Mouse (Mus musculus) cerebral cortex, adult 2 months (tissue): ENCODE measurements around the gene Lin28a.

Experiments used
- WGBS: fragments of 180-500 bp; shearing (Covaris S2); methylation state at CpG from one replicate; pipeline ENCODE4 v1.1.7; 2018; 5-methylcytosine and 5-hydroxymethylcytosine counted together

The Lin28a gene

GRCm38 (mm10) chr4:133980496-133980895, 38.1 kb downstream of the Lin28a start:
- 94% methylated on average over 5 of the region's 5 CpGs for WGBS

GRCm38 (mm10) chr4:133978021-133978711, 40.5 kb downstream of the Lin28a start:
- 90% methylated on average over 10 of the region's 10 CpGs for WGBS

- WGBS = 60% methylated on average over 8 of the region's 8 CpGs
Observed at GRCm38 (mm10) chr4:133971741-133972140, 46.9 kb downstream of the Lin28a start.

DNA sequence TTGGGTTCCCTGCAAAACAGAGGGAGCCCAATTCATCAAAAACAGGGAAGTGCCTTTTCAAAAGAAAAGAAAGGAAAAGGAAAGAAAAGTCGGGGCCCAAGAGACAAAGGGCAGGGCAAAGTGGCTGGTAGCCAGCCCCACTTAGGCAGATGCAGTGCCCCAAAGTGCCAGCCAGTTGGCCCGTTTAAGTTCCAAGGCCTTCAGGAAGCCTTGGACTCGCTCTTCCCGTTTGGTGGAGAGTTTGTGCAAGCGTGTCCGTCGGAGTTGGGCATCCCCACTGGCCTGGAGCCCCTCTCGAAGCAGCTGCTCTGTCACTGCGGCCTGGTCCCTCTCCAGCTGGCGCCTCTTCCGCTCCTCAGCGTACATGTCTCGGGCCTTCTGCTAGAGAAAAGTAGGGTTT, 47.8 kb downstream of the Lin28a start:
- WGBS = 65% methylated on average over 13 of the region's 13 CpGs

- WGBS = 48% methylated on average over 4 of the region's 4 CpGs
Observed at GRCm38 (mm10) chr4:133970196-133970595, 48.4 kb downstream of the Lin28a start.

GRCm38 (mm10) chr4:133969114-133969770, 49.4 kb downstream of the Lin28a start:
- 51% methylated on average over 8 of the region's 8 CpGs for WGBS

- under 1% methylated on average over 42 of the region's 42 CpGs for WGBS
Observed at GRCm38 (mm10) chr4:133968150-133968921, 50.3 kb downstream of the Lin28a start, which contains the start of gene Hmgn2. Hmgn2 (minus strand) TSS chr4:133968650.

DNA sequence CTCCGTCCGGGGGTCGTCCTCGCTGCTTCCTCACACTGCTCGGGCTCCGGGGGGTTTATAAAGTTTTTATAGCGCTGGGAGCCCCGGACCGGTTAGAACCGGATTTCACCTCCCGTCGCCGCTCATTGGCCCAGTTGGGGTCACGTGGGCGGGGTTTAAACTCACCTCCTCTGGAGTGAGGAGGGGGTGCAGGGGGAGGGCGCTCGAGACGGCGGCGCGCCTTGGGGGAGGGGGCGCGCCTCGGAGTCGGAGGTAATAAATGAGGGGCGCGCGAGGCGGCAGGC, 50.8 kb downstream of the Lin28a start:
- 1% methylated on average over 29 of the region's 29 CpGs for WGBS

- WGBS = under 1% methylated on average over 93 of the region's 101 CpGs
Observed at GRCm38 (mm10) chr4:133967138-133967865, 51.3 kb downstream of the Lin28a start.

- WGBS = 18% methylated on average over 12 of the region's 12 CpGs
Observed at GRCm38 (mm10) chr4:133966271-133966940, 52.2 kb downstream of the Lin28a start.

DNA sequence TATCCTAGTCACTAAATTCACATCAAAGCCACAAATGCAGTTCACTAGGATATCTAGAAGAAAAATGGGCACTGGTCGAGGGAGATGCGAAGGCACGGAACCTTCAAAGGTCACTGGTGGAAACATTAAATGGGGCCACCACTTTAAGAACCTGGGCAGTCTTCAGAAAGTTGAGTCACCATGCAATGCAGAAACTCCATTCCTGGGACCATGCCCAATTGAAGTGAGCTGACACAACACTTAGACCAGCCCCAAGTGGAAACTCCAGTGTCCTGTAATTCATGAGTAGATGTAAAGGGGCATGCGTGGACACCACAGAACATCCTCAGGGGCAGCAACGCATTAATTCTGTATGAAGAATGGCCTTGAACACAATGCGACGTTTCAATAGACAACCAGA, 56.1 kb downstream of the Lin28a start:
- WGBS = 85% methylated on average over 7 of the region's 7 CpGs

DNA sequence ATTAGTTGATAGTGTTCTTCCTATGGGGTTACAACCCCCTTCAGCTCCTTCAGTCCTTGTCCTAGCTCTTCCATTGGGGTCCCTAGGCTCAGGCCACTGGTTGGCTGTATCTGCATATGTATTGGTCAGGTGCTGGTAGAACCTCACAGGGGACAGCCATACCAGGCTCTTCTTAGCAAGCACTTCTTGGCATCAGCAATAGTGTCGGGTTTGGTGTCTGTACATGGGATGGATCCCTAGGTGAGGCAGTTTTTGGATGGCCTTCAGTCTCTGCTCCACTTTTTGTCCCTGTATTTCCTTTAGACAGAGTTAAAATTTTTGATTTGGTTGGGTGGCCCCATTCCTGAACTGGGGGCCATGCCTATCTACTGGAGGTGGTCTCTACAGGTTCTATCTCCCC, 59.8 kb downstream of the Lin28a start:
- WGBS = 90% methylated on average over 1 of the region's 1 CpGs

- WGBS = 86% methylated on average over 4 of the region's 4 CpGs
Observed at GRCm38 (mm10) chr4:133956358-133956757, 62.3 kb downstream of the Lin28a start.
